Mouse (Mus musculus) embryo, embryonic 11 days (tissue): Measurements from ENCODE around the gene Cul1.
A peak's percentile ranks its signal among the peaks of the same experiment; 100 is the strongest.

Experiments used
- DNase-seq: peaks from one replicate; pipeline ENCODE4 v3.0.0-alpha.2; 2015

Cul1 gene

GRCm38 (mm10) chr6:47482027-47482426 lies 28.8 kb downstream of the Cul1 start:
- no peak for DNase-seq

- no peak for DNase-seq
Observed at GRCm38 (mm10) chr6:47494562-47494961, 41.4 kb downstream of the Cul1 start.

- DNase-seq: no peak
Observed at GRCm38 (mm10) chr6:47520030-47520429, 66.8 kb downstream of the Cul1 start.

- DNase-seq: no peak
Observed at GRCm38 (mm10) chr6:47522431-47522830, 69.2 kb downstream of the Cul1 start.

GRCm38 (mm10) chr6:47525041-47525440 lies 71.8 kb downstream of the Cul1 start:
- DNase-seq: no peak

GRCm38 (mm10) chr6:47526446-47526845 lies 73.2 kb downstream of the Cul1 start:
- peak; percentile 10 for DNase-seq

- no peak for DNase-seq
Observed at GRCm38 (mm10) chr6:47527129-47527528, 73.9 kb downstream of the Cul1 start.

- DNase-seq: no peak
Observed at GRCm38 (mm10) chr6:47527655-47528054, 74.5 kb downstream of the Cul1 start.

GRCm38 (mm10) chr6:47532547-47532946 lies 79.3 kb downstream of the Cul1 start:
- no peak for DNase-seq

GRCm38 (mm10) chr6:47535333-47535732 lies 82.1 kb downstream of the Cul1 start:
- no peak for DNase-seq

GRCm38 (mm10) chr6:47552280-47552679 lies 99.1 kb downstream of the Cul1 start:
- DNase-seq: no peak

- DNase-seq: no peak
Observed at GRCm38 (mm10) chr6:47559287-47559686, 106.1 kb downstream of the Cul1 start.

GRCm38 (mm10) chr6:47560407-47560806 lies 107.2 kb downstream of the Cul1 start:
- no peak for DNase-seq

- DNase-seq: no peak
Observed at GRCm38 (mm10) chr6:47560846-47561245, 107.6 kb downstream of the Cul1 start.

GRCm38 (mm10) chr6:47561426-47561825 lies 108.2 kb downstream of the Cul1 start:
- no peak for DNase-seq

- DNase-seq: no peak
Observed at GRCm38 (mm10) chr6:47565326-47566035, 112.3 kb downstream of the Cul1 start.

- no peak for DNase-seq
Observed at GRCm38 (mm10) chr6:47572887-47573286, 119.7 kb downstream of the Cul1 start.
